Mouse (Mus musculus): Measurements from ENCODE around the gene Pfkl.
"Not testable (repeated sequence)": the region's sequence is repeated elsewhere in the genome, so short reads cannot be mapped to it uniquely, and the experiment has no call there.

Gene Pfkl

GRCm38 (mm10) chr10:77971191-77971590 lies 38.7 kb downstream of the Pfkl start:
- DNase-seq (ENCODE audit: low spot score) = no peak

GRCm38 (mm10) chr10:77970481-77970880 lies 39.4 kb downstream of the Pfkl start, which contains the start of gene Trpm2:
Gene Trpm2, minus strand, starts transcription at chr10:77970563.
- no peak for DNase-seq (ENCODE audit: low spot score)

- no peak for DNase-seq (ENCODE audit: low spot score)
Observed at GRCm38 (mm10) chr10:77969973-77970325, 39.9 kb downstream of the Pfkl start.

- DNase-seq (ENCODE audit: low spot score) = no peak
Observed at GRCm38 (mm10) chr10:77969274-77969972, 40.5 kb downstream of the Pfkl start.

GRCm38 (mm10) chr10:77963971-77964370 lies 45.9 kb downstream of the Pfkl start:
- no peak for DNase-seq (ENCODE audit: low spot score)

GRCm38 (mm10) chr10:77962725-77963124 lies 47.2 kb downstream of the Pfkl start:
- no peak for DNase-seq (ENCODE audit: low spot score)

GRCm38 (mm10) chr10:77950468-77950867 lies 59.4 kb downstream of the Pfkl start:
- DNase-seq (ENCODE audit: low spot score) = not testable (repeated sequence)

GRCm38 (mm10) chr10:77939685-77940084 lies 70.2 kb downstream of the Pfkl start:
- no peak for DNase-seq (ENCODE audit: low spot score)

All from c-Kit-positive CD71-positive TER-119-positive erythroid progenitor cells, embryonic 14.5 days (primary cell).